Mouse (Mus musculus): ENCODE data around the gene Cadm4. TPM values are rescaled to one million over a fixed set of nuclear protein-coding genes. Genes with fewer than 3 reads are reported as not detected.

Cadm4 gene
- polyA plus RNA-seq, 1 experiment from 2014 or later = 90.6 TPM

GRCm38 (mm10) chr7:24537081-24537480, 55.3 kb downstream of the Cadm4 start:
- Histone ChIP-seq H3K9me3 (replicated peaks) (no peaks in the 10 kb centered on the region), H3K27ac (replicated peaks) (no peak overlapping the region), H3K4me2 (no peak overlapping the region), H3K9ac (replicated peaks) (no peak overlapping the region), H3K36me3 (peaks cover 30% of the 10 kb centered on the region), H3K4me1 (peaks cover 30% of the 10 kb centered on the region), H3K4me3 (replicated peaks) (no peak overlapping the region), H3K27me3 (replicated peaks) (no peaks in the 10 kb centered on the region)
- WGBS = 66% methylated on average over 4 of the region's 4 CpGs
- ATAC-seq (ENCODE audit: low FRiP score) = no peak

GRCm38 (mm10) chr7:24537591-24537990, 55.8 kb downstream of the Cadm4 start:
- no peak overlapping the region for H3K4me3 ChIP-seq (replicated peaks)
- 0 out of 2 replicates have a peak overlapping the region, but pooled peaks have one; percentile 23 for H3K27ac ChIP-seq (replicated peaks)
- H3K4me1 ChIP-seq = peaks cover 25% of the 10 kb centered on the region
- ATAC-seq (ENCODE audit: low FRiP score) = no peak
- 80% methylated on average over 5 of the region's 5 CpGs for WGBS
- peaks cover 27% of the 10 kb centered on the region for H3K36me3 ChIP-seq
- H3K9me3 ChIP-seq (replicated peaks) = no peaks in the 10 kb centered on the region
- H3K4me2 ChIP-seq = no peak overlapping the region
- H3K27me3 ChIP-seq (replicated peaks) = no peaks in the 10 kb centered on the region
- H3K9ac ChIP-seq (replicated peaks) = no peak overlapping the region; the same call in 1 of the 2 replicates

GRCm38 (mm10) chr7:24538154-24538553, 56.3 kb downstream of the Cadm4 start:
- H3K36me3 ChIP-seq = peaks cover 27% of the 10 kb centered on the region
- H3K9ac ChIP-seq (replicated peaks) = no peak overlapping the region
- WGBS = 44% methylated on average over 5 of the region's 5 CpGs
- no peak overlapping the region for H3K4me3 ChIP-seq (replicated peaks)
- ATAC-seq (ENCODE audit: low FRiP score) = no peak
- no peaks in the 10 kb centered on the region for H3K27me3 ChIP-seq (replicated peaks)
- peaks cover 21% of the 10 kb centered on the region for H3K4me1 ChIP-seq
- no peak overlapping the region for H3K4me2 ChIP-seq
- no peaks in the 10 kb centered on the region for H3K9me3 ChIP-seq (replicated peaks)
- no peak overlapping the region for H3K27ac ChIP-seq (replicated peaks)

- peaks cover 15% of the 10 kb centered on the region for H3K4me1 ChIP-seq
- WGBS = 79% methylated on average over 5 of the region's 5 CpGs
- no peak overlapping the region for H3K4me2 ChIP-seq
- no peak overlapping the region for H3K9ac ChIP-seq (replicated peaks)
- no peaks in the 10 kb centered on the region for H3K27me3 ChIP-seq (replicated peaks)
- H3K4me3 ChIP-seq (replicated peaks) = no peak overlapping the region
- no peak overlapping the region for H3K27ac ChIP-seq (replicated peaks)
- ATAC-seq (ENCODE audit: low FRiP score) = no peak
- no peaks in the 10 kb centered on the region for H3K9me3 ChIP-seq (replicated peaks)
- H3K36me3 ChIP-seq = peaks cover 23% of the 10 kb centered on the region
These were observed 56.9 kb downstream of the Cadm4 start for GRCm38 (mm10) chr7:24538701-24539100.

- ATAC-seq (ENCODE audit: low FRiP score) = no peak
- H3K4me1 ChIP-seq = peaks cover 6% of the 10 kb centered on the region; the same call in 1 of the 2 replicates
- no peak overlapping the region for H3K4me3 ChIP-seq (replicated peaks)
- no peak overlapping the region for H3K27ac ChIP-seq (replicated peaks)
- H3K4me2 ChIP-seq = no peak overlapping the region
- peaks cover 14% of the 10 kb centered on the region for H3K36me3 ChIP-seq
- 95% methylated on average over 4 of the region's 4 CpGs for WGBS
- no peaks in the 10 kb centered on the region for H3K27me3 ChIP-seq (replicated peaks)
- H3K9ac ChIP-seq (replicated peaks) = no peak overlapping the region
- H3K9me3 ChIP-seq (replicated peaks) = no peaks in the 10 kb centered on the region
These were observed 57.9 kb downstream of the Cadm4 start for GRCm38 (mm10) chr7:24539686-24540085.

- no peak overlapping the region for H3K27ac ChIP-seq (replicated peaks)
- H3K36me3 ChIP-seq = peaks cover 6% of the 10 kb centered on the region
- H3K4me2 ChIP-seq = no peak overlapping the region
- ATAC-seq (ENCODE audit: low FRiP score) = no peak
- WGBS = 86% methylated on average over 2 of the region's 2 CpGs
- no peaks in the 10 kb centered on the region for H3K9me3 ChIP-seq (replicated peaks)
- peaks cover 17% of the 10 kb centered on the region for H3K4me1 ChIP-seq
- no peaks in the 10 kb centered on the region for H3K27me3 ChIP-seq (replicated peaks)
- no peak overlapping the region for H3K9ac ChIP-seq (replicated peaks)
- no peak overlapping the region for H3K4me3 ChIP-seq (replicated peaks)
These were observed 62.7 kb downstream of the Cadm4 start for GRCm38 (mm10) chr7:24544506-24544905.

- Histone ChIP-seq H3K9me3 (replicated peaks) (no peaks in the 10 kb centered on the region), H3K27me3 (replicated peaks) (no peaks in the 10 kb centered on the region), H3K36me3 (peaks cover 11% of the 10 kb centered on the region), H3K4me2 (peak within 1 kb of the TSS; percentile 77), H3K27ac (replicated peaks) (peak within 1 kb of the TSS; percentile 78), H3K9ac (replicated peaks) (peak within 1 kb of the TSS; percentile 79), H3K4me1 (peaks cover 17% of the 10 kb centered on the region), H3K4me3 (replicated peaks) (peak within 1 kb of the TSS; percentile 85)
- WGBS = 41% methylated on average over 13 of the region's 13 CpGs
- ATAC-seq (ENCODE audit: low FRiP score) = peak; percentile 16; the same call in 1 of the 2 replicates
These were observed 64.3 kb downstream of the Cadm4 start, which contains the start of the genes Pinlyp and Xrcc1 for GRCm38 (mm10) chr7:24546068-24546614. Pinlyp (minus strand) TSS chr7:24546118. Xrcc1 (plus strand) TSS chr7:24546289.

GRCm38 (mm10) chr7:24546634-24547389, 65.0 kb downstream of the Cadm4 start:
- ATAC-seq (ENCODE audit: low FRiP score) = peak; percentile 97
- H3K27me3 ChIP-seq (replicated peaks) = no peaks in the 10 kb centered on the region
- H3K9ac ChIP-seq (replicated peaks) = peak overlapping the region; percentile 79
- peak overlapping the region; percentile 77 for H3K4me2 ChIP-seq
- H3K36me3 ChIP-seq = peaks cover 18% of the 10 kb centered on the region
- peak overlapping the region; percentile 78 for H3K27ac ChIP-seq (replicated peaks)
- WGBS = under 1% methylated on average over 57 of the region's 57 CpGs
- peak overlapping the region; percentile 85 for H3K4me3 ChIP-seq (replicated peaks)
- H3K4me1 ChIP-seq = peaks cover 17% of the 10 kb centered on the region
- H3K9me3 ChIP-seq (replicated peaks) = no peaks in the 10 kb centered on the region

GRCm38 (mm10) chr7:24547534-24548036, 65.8 kb downstream of the Cadm4 start:
- peak overlapping the region; percentile 77 for H3K4me2 ChIP-seq
- peak overlapping the region; percentile 85 for H3K4me3 ChIP-seq (replicated peaks)
- WGBS = 31% methylated on average over 13 of the region's 13 CpGs
- H3K4me1 ChIP-seq = peaks cover 17% of the 10 kb centered on the region
- H3K27me3 ChIP-seq (replicated peaks) = no peaks in the 10 kb centered on the region
- peaks cover 25% of the 10 kb centered on the region for H3K36me3 ChIP-seq
- peak overlapping the region; percentile 73; the same call in 1 of the 2 replicates for H3K27ac ChIP-seq (replicated peaks)
- ATAC-seq (ENCODE audit: low FRiP score) = peak; percentile 12; the same call in 1 of the 2 replicates
- H3K9ac ChIP-seq (replicated peaks) = peak overlapping the region; percentile 79
- H3K9me3 ChIP-seq (replicated peaks) = no peaks in the 10 kb centered on the region

GRCm38 (mm10) chr7:24551985-24552759, 70.3 kb downstream of the Cadm4 start:
- H3K27me3 ChIP-seq (replicated peaks) = no peaks in the 10 kb centered on the region
- no peak overlapping the region for H3K9ac ChIP-seq (replicated peaks)
- H3K36me3 ChIP-seq = peaks cover 40% of the 10 kb centered on the region
- H3K4me2 ChIP-seq = no peak overlapping the region
- H3K4me3 ChIP-seq (replicated peaks) = no peak overlapping the region
- H3K4me1 ChIP-seq = peaks cover 11% of the 10 kb centered on the region
- no peaks in the 10 kb centered on the region for H3K9me3 ChIP-seq (replicated peaks)
- 85% methylated on average over 12 of the region's 12 CpGs for WGBS
- ATAC-seq (ENCODE audit: low FRiP score) = no peak
- H3K27ac ChIP-seq (replicated peaks) = no peak overlapping the region

All from neural tube, embryonic 15.5 days (tissue).